Mouse (Mus musculus) ovary, postnatal 14 days (tissue): Measurements from ENCODE around the gene Gpc6.

Source experiments
- DNase-seq: peaks from one replicate; pipeline ENCODE4 v3.0.0; 2022; ENCODE audit warnings: low spot score

Gpc6 gene

GRCm38 (mm10) chr14:117239694-117240427 is 314.7 kb downstream of the Gpc6 start:
- no peak for DNase-seq

- no peak for DNase-seq
Observed at GRCm38 (mm10) chr14:117245631-117246030, 320.5 kb downstream of the Gpc6 start.

- DNase-seq: no peak
Observed at GRCm38 (mm10) chr14:117256192-117256591, 331.1 kb downstream of the Gpc6 start.

- DNase-seq: no peak
Observed at GRCm38 (mm10) chr14:117265653-117266052, 340.5 kb downstream of the Gpc6 start.

GRCm38 (mm10) chr14:117267823-117268601 is 342.9 kb downstream of the Gpc6 start:
- no peak for DNase-seq

GRCm38 (mm10) chr14:117283631-117284030 is 358.5 kb downstream of the Gpc6 start:
- DNase-seq: no peak

GRCm38 (mm10) chr14:117293746-117294145 is 368.6 kb downstream of the Gpc6 start:
- no peak for DNase-seq

GRCm38 (mm10) chr14:117296207-117296838 is 371.2 kb downstream of the Gpc6 start:
- DNase-seq: no peak

GRCm38 (mm10) chr14:117301019-117301418 is 375.9 kb downstream of the Gpc6 start:
- DNase-seq: no peak

- no peak for DNase-seq
Observed at GRCm38 (mm10) chr14:117303901-117304722, 379.0 kb downstream of the Gpc6 start.

- no peak for DNase-seq
Observed at GRCm38 (mm10) chr14:117304723-117305010, 379.6 kb downstream of the Gpc6 start.

GRCm38 (mm10) chr14:117309997-117310520 is 384.9 kb downstream of the Gpc6 start:
- DNase-seq: no peak

GRCm38 (mm10) chr14:117324214-117324613 is 399.1 kb downstream of the Gpc6 start:
- no peak for DNase-seq

- DNase-seq: no peak
Observed at GRCm38 (mm10) chr14:117332256-117332655, 407.1 kb downstream of the Gpc6 start.

- no peak for DNase-seq
Observed at GRCm38 (mm10) chr14:117337271-117337670, 412.2 kb downstream of the Gpc6 start.

GRCm38 (mm10) chr14:117340549-117340948 is 415.4 kb downstream of the Gpc6 start:
- no peak for DNase-seq

GRCm38 (mm10) chr14:117344505-117344904 is 419.4 kb downstream of the Gpc6 start:
- no peak for DNase-seq

GRCm38 (mm10) chr14:117346372-117346885 is 421.3 kb downstream of the Gpc6 start:
- no peak for DNase-seq

GRCm38 (mm10) chr14:117351296-117351695 is 426.2 kb downstream of the Gpc6 start:
- DNase-seq: no peak

- DNase-seq: no peak
Observed at GRCm38 (mm10) chr14:117361155-117361964, 436.2 kb downstream of the Gpc6 start.

- no peak for DNase-seq
Observed at GRCm38 (mm10) chr14:117361965-117362309, 436.8 kb downstream of the Gpc6 start.
